Mouse (Mus musculus) olfactory bulb, adult 2 months (tissue): ENCODE data around the gene Gtf2ird1.

ENCODE experiments used
- CTCF ChIP-seq: fragments of 200-500 bp; IDR thresholded peaks from 2 replicates; pipeline ENCODE4 v1.5.1; 2012; ENCODE audit warnings: low read depth, mild to moderate bottlenecking, low read length, moderate library complexity; ENCODE audit not compliant: insufficient read depth
- POLR2A ChIP-seq: fragments of 200-500 bp; IDR thresholded peaks from 2 replicates; pipeline ENCODE4 v1.6.1; 2012; ENCODE audit warnings: mild to moderate bottlenecking, low read depth, low read length, moderate library complexity; ENCODE audit not compliant: insufficient read depth

- TF ChIP-seq POLR2A (no peak), CTCF (no peak)
Measured at GRCm38 (mm10) chr5:134454421-134454820, 2.1 kb downstream of the Gtf2ird1 start.
